Mouse (Mus musculus): ENCODE results near the gene Ric8b.

The Ric8b gene

GRCm38 (mm10) chr10:85054876-85055275 lies 137.5 kb downstream of the Ric8b start:
- DNase-seq (ENCODE audit: low read depth), result no peak
